8 mouse cellular contexts compared by ENCODE assay signal in genomic region chr2:121007925-121008663, GRCm38 (mm10). TPM values are rescaled to one million over a fixed set of nuclear protein-coding genes. Genes with fewer than 3 reads are reported as not detected.
DNase-seq lines count a peak whose midpoint lies in the region; ATAC-seq and TF ChIP-seq lines count a peak whose summit lies in the region.

Gene Ccndbp1 (plus strand): TSS chr2:121008403.

- in situ Hi-C loops in CH12.LX (cut with MboI; ENCODE audit: low pct_ligation_motif_present, low pct_unique_long_range_greater_than_20kb, low sequenced_read_pairs), result no loop called here

- 2% methylated on average over 34 of the region's 34 CpGs for WGBS in forebrain, embryonic 11.5 days
- WGBS in heart, embryonic 16.5 days, result 2% methylated on average over 32 of the region's 34 CpGs
- WGBS in liver, embryonic 15.5 days (ENCODE audit: insufficient replicate concordance), result 2% methylated on average over 34 of the region's 34 CpGs
- 2% methylated on average over 34 of the region's 34 CpGs for WGBS in neural tube, embryonic 12.5 days

- 0 out of 2 replicates have a peak, but pooled peaks cover 2% of the 10 kb centered on the region for H3K79me2 ChIP-seq in CH12.LX (replicated peaks; ENCODE audit: control insufficient read depth, extremely low read depth, insufficient read depth, poor library complexity, severe bottlenecking)

- TF ChIP-seq CTCF in CH12.LX (conservative IDR thresholded peaks at IDR 0.05 in 1 of 2, IDR thresholded peaks at IDR 0.05 in 1 of 2; ENCODE audit: low read depth in 2 of 2, low read length in 2 of 2), result no peak

- H3K36me3 ChIP-seq in CH12.LX (replicated peaks in 1 of 2; ENCODE audit: control insufficient read depth in 1 of 2, insufficient read depth in 1 of 2, low read length in 1 of 2), result peaks cover 13 to 32% of the 10 kb centered on the region in 2 experiments
- H3K36me3 ChIP-seq in forebrain, embryonic 11.5 days (ENCODE audit: control insufficient read depth, insufficient read depth, low read length), result no peaks in the 10 kb centered on the region
- peaks cover 3% of the 10 kb centered on the region for H3K36me3 ChIP-seq in heart, embryonic 16.5 days (ENCODE audit: control insufficient read depth, insufficient read depth)
- peaks cover 22% of the 10 kb centered on the region for H3K36me3 ChIP-seq in liver, embryonic 15.5 days (replicated peaks)
- H3K36me3 ChIP-seq in neural tube, embryonic 12.5 days, result peaks cover 16% of the 10 kb centered on the region

- no peak for TF ChIP-seq EP300 in CH12.LX (IDR thresholded peaks at IDR 0.05; ENCODE audit: low read length)

- no peaks in the 10 kb centered on the region for H3K27me3 ChIP-seq in CH12.LX (replicated peaks)
- H3K27me3 ChIP-seq in forebrain, embryonic 11.5 days (ENCODE audit: control insufficient read depth, insufficient read depth, low read length), result no peaks in the 10 kb centered on the region
- H3K27me3 ChIP-seq in heart, embryonic 16.5 days (ENCODE audit: control insufficient read depth, insufficient read depth, low read length), result no peaks in the 10 kb centered on the region
- H3K27me3 ChIP-seq in liver, embryonic 15.5 days, result no peaks in the 10 kb centered on the region
- no peaks in the 10 kb centered on the region for H3K27me3 ChIP-seq in neural tube, embryonic 12.5 days (replicated peaks)

- H3K4me3 ChIP-seq in CH12.LX (replicated peaks in 1 of 3; ENCODE audit: low read depth in 2 of 3, low read length in 2 of 3, poor library complexity in 1 of 3), result peak within 1 kb of the TSS; percentile 70 to 91 (median 90)
- H3K4me3 ChIP-seq in forebrain, embryonic 11.5 days (ENCODE audit: low read depth, low read length), result peak within 1 kb of the TSS; percentile 68
- peak within 1 kb of the TSS; percentile 93 for H3K4me3 ChIP-seq in heart, embryonic 16.5 days (ENCODE audit: low read length)
- H3K4me3 ChIP-seq in liver, embryonic 15.5 days (replicated peaks), result peak within 1 kb of the TSS; percentile 88
- H3K4me3 ChIP-seq in neural tube, embryonic 12.5 days, result peak within 1 kb of the TSS; percentile 68

- no peaks in the 10 kb centered on the region for H3K9me3 ChIP-seq in CH12.LX (replicated peaks; ENCODE audit: low read length)
- no peaks in the 10 kb centered on the region for H3K9me3 ChIP-seq in forebrain, embryonic 11.5 days (ENCODE audit: control insufficient read depth, low read length)
- H3K9me3 ChIP-seq in heart, embryonic 16.5 days (replicated peaks; ENCODE audit: control insufficient read depth, low read length), result no peaks in the 10 kb centered on the region
- no peaks in the 10 kb centered on the region for H3K9me3 ChIP-seq in liver, embryonic 15.5 days (replicated peaks)
- no peaks in the 10 kb centered on the region for H3K9me3 ChIP-seq in neural tube, embryonic 12.5 days

- dilution Hi-C loops in CH12.LX (cut with MboI; ENCODE audit: extremely low pct_ligation_motif_present, extremely low pct_unique_long_range_greater_than_20kb, low sequenced_read_pairs), result no loop called here

- H3K4me2 ChIP-seq in CH12.LX (ENCODE audit: insufficient read depth, low read depth, poor library complexity, severe bottlenecking), result peak within 1 kb of the TSS; percentile 96
- peak within 1 kb of the TSS; percentile 80 for H3K4me2 ChIP-seq in forebrain, embryonic 11.5 days (ENCODE audit: low read depth, low read length, severe bottlenecking)
- peak within 1 kb of the TSS; percentile 93 for H3K4me2 ChIP-seq in heart, embryonic 16.5 days (ENCODE audit: low read depth, low read length)
- peak within 1 kb of the TSS; percentile 81 for H3K4me2 ChIP-seq in liver, embryonic 15.5 days
- peak within 1 kb of the TSS; percentile 84 for H3K4me2 ChIP-seq in neural tube, embryonic 12.5 days (replicated peaks)

- H3K4me1 ChIP-seq in CH12.LX (ENCODE audit: control insufficient read depth in 1 of 2, insufficient read depth in 2 of 2), result peaks cover 2 to 13% of the 10 kb centered on the region in 2 experiments; a peak in 2 of 4 replicates
- peaks cover 2% of the 10 kb centered on the region; the same call in 1 of the 2 replicates for H3K4me1 ChIP-seq in forebrain, embryonic 11.5 days (replicated peaks; ENCODE audit: control insufficient read depth, insufficient read depth, low read length)
- H3K4me1 ChIP-seq in heart, embryonic 16.5 days (ENCODE audit: control insufficient read depth, insufficient read depth, low read length), result peaks cover 7% of the 10 kb centered on the region
- peaks cover 22% of the 10 kb centered on the region for H3K4me1 ChIP-seq in liver, embryonic 15.5 days (replicated peaks)
- H3K4me1 ChIP-seq in neural tube, embryonic 12.5 days, result peaks cover 9% of the 10 kb centered on the region

- DNase-seq in CH12.LX (ENCODE audit: extremely low read depth), result peak; percentile 94
- DNase-seq in c-Kit-positive CD71-positive TER-119-negative erythroid progenitor cells, embryonic 14.5 days (ENCODE audit: low read depth), result peak; percentile 88
- peak; percentile 95 for DNase-seq in forebrain, embryonic 11.5 days (ENCODE audit: low spot score)
- DNase-seq in kidney, postnatal 36 days, result peak; percentile 97 to 98
- DNase-seq in telencephalon, adult 2 months (ENCODE audit: low read depth, low spot score), result peak; percentile 78

- peak; percentile 92 for ATAC-seq in forebrain, embryonic 11.5 days (replicated peaks; ENCODE audit: low FRiP score)
- peak; percentile 98 for ATAC-seq in heart, embryonic 16.5 days (replicated peaks; ENCODE audit: extremely low read depth, insufficient read depth, low FRiP score)
- ATAC-seq in liver, embryonic 15.5 days (ENCODE audit: insufficient read depth), result peak; percentile 96
- peak; percentile 94 for ATAC-seq in neural tube, embryonic 12.5 days (ENCODE audit: low FRiP score, low read depth)

- H3K27ac ChIP-seq in CH12.LX (ENCODE audit: insufficient read depth, low read depth), result no peak within 1 kb of the TSS
- H3K27ac ChIP-seq in forebrain, embryonic 11.5 days (ENCODE audit: low read depth, low read length), result no peak within 1 kb of the TSS
- peak within 1 kb of the TSS; percentile 44 for H3K27ac ChIP-seq in heart, embryonic 16.5 days (ENCODE audit: low read length)
- H3K27ac ChIP-seq in liver, embryonic 15.5 days (replicated peaks), result peak within 1 kb of the TSS; percentile 88
- no peak within 1 kb of the TSS for H3K27ac ChIP-seq in neural tube, embryonic 12.5 days

- peak; percentile 77 for TF ChIP-seq POLR2A in CH12.LX (IDR thresholded peaks at IDR 0.05; ENCODE audit: low read depth, low read length)

- TF ChIP-seq RAD21 in CH12.LX (IDR thresholded peaks at IDR 0.05; ENCODE audit: low read depth, low read length), result no peak

- H3K9ac ChIP-seq in CH12.LX (ENCODE audit: insufficient read depth, low read depth), result peak within 1 kb of the TSS; percentile 29
- peak within 1 kb of the TSS; percentile 66 for H3K9ac ChIP-seq in forebrain, embryonic 11.5 days (ENCODE audit: low read length)
- peak within 1 kb of the TSS; percentile 85 for H3K9ac ChIP-seq in heart, embryonic 16.5 days (ENCODE audit: low read length)
- peak within 1 kb of the TSS; percentile 84 for H3K9ac ChIP-seq in liver, embryonic 15.5 days
- H3K9ac ChIP-seq in neural tube, embryonic 12.5 days, result peak within 1 kb of the TSS; percentile 69

TF ChIP-seq in CH12.LX, 34 proteins besides CTCF, POLR2A, EP300 and RAD21:
- TF ChIP-seq CHD2 (IDR thresholded peaks at IDR 0.05; ENCODE audit: low read length) (peak; percentile 49; the same call in 1 of the 2 replicates), NELFE (IDR thresholded peaks at IDR 0.05; ENCODE audit: low read depth, low read length) (peak; percentile 75), USF1 (IDR thresholded peaks at IDR 0.05; ENCODE audit: low read depth, low read length) (no peak), IRF4 (IDR thresholded peaks at IDR 0.05; ENCODE audit: low read depth, low read length) (peak; percentile 44; the same call in 1 of the 2 replicates), HCFC1 (IDR thresholded peaks at IDR 0.05; ENCODE audit: low read depth, low read length) (peak; percentile 81), UBTF (IDR thresholded peaks at IDR 0.05; ENCODE audit: low read depth, low read length) (no peak), ZMIZ1 (IDR thresholded peaks at IDR 0.05; ENCODE audit: low read depth, low read length) (peak; percentile 66; the same call in 1 of the 2 replicates), SIN3A (IDR thresholded peaks at IDR 0.05; ENCODE audit: low read length) (peak; percentile 98), CHD1 (IDR thresholded peaks at IDR 0.05; ENCODE audit: low read depth, low read length) (no peak), POLR2AphosphoS2 (IDR thresholded peaks at IDR 0.05; ENCODE audit: low read depth, low read length) (no peak; the same call in 1 of the 2 replicates), ELF1 (IDR thresholded peaks at IDR 0.05; ENCODE audit: low read depth, low read length) (peak; percentile 98), MAX (IDR thresholded peaks at IDR 0.05; ENCODE audit: low read length) (peak; percentile 61), MXI1 (IDR thresholded peaks at IDR 0.05; ENCODE audit: low read depth, low read length) (peak; percentile 83), TCF12 (IDR thresholded peaks at IDR 0.05; ENCODE audit: low read depth, low read length) (peak; percentile 75), TBP (conservative IDR thresholded peaks at IDR 0.05; ENCODE audit: low read depth, low read length) (peak; percentile 72; the same call in 1 of the 2 replicates), MEF2A (IDR thresholded peaks at IDR 0.05; ENCODE audit: borderline replicate concordance, low read depth, low read length) (no peak), MAZ (IDR thresholded peaks at IDR 0.05; ENCODE audit: low read depth, low read length) (peak; percentile 67; the same call in 1 of the 2 replicates), GABPA (IDR thresholded peaks at IDR 0.05; ENCODE audit: insufficient replicate concordance, low read depth, low read length) (no peak)

RNA-seq across cellular contexts. Expression of gene Ccndbp1, which starts in this region (rescaled TPM):
- total RNA-seq in CH12.LX (2012; rRNA removed) (20.4 and 23.4 TPM in 2 replicates), CH12.LX (2014; rRNA removed) (33.4 and 33.6 TPM in 2 replicates)
- polyA plus RNA-seq in CH12.LX (2012; ENCODE audit: insufficient read length, low read depth), result 38.8 and 42.7 TPM in 2 replicates
- polyA plus RNA-seq in forebrain, embryonic 11.5 days (2014; fragmentation: Nextera tagmentation; extraction: Ambion mirVana), result 37.0 and 43.3 TPM in 2 replicates
- 42.3 and 45.7 TPM in 2 replicates for polyA plus RNA-seq in heart, embryonic 16.5 days (2015; fragmentation: Nextera tagmentation; extraction: Ambion mirVana)
- polyA plus RNA-seq in liver, embryonic 15.5 days (2015; fragmentation: Nextera tagmentation; extraction: Ambion mirVana), result 51.1 and 52.6 TPM in 2 replicates
- 62.5 and 67.6 TPM in 2 replicates for polyA plus RNA-seq in neural tube, embryonic 12.5 days (2016; fragmentation: Nextera tagmentation; extraction: Ambion mirVana)

Comparison
In these comparisons a context has a peak if more than half of its experiments do, and no peak if none do; other contexts are left out.
1. H3K27ac ChIP-seq: peak in heart, embryonic 16.5 days (single experiment) and liver, embryonic 15.5 days (single experiment); none in CH12.LX (single experiment), forebrain, embryonic 11.5 days (single experiment) and neural tube, embryonic 12.5 days (single experiment).
2. H3K9ac ChIP-seq: peak in every context shown above with its lines; median percentile 85 in heart, embryonic 16.5 days; 84 in liver, embryonic 15.5 days; 69 in neural tube, embryonic 12.5 days; 66 in forebrain, embryonic 11.5 days; 29 in CH12.LX.
3. Peak in every context shown above with its lines, with median percentiles within 50 percentile points of each other: DNase-seq, H3K4me2 ChIP-seq, H3K4me3 ChIP-seq and ATAC-seq.